Mouse (Mus musculus) cortical plate, adult 2 months (tissue): ENCODE data around the gene Klhl7.

Source experiments
- CTCF ChIP-seq: fragments of 200-500 bp; IDR thresholded peaks from 2 replicates; pipeline ENCODE4 v1.5.1; 2011; ENCODE audit warnings: mild to moderate bottlenecking, control low read depth, low read length; ENCODE audit not compliant: insufficient read depth; ENCODE audit errors: extremely low read depth
- POLR2A ChIP-seq: fragments of 200-500 bp; IDR thresholded peaks from 2 replicates; pipeline ENCODE4 v1.6.1; 2011; ENCODE audit warnings: mild to moderate bottlenecking, low read length, control low read depth; ENCODE audit not compliant: insufficient read depth; ENCODE audit errors: extremely low read depth

DNA sequence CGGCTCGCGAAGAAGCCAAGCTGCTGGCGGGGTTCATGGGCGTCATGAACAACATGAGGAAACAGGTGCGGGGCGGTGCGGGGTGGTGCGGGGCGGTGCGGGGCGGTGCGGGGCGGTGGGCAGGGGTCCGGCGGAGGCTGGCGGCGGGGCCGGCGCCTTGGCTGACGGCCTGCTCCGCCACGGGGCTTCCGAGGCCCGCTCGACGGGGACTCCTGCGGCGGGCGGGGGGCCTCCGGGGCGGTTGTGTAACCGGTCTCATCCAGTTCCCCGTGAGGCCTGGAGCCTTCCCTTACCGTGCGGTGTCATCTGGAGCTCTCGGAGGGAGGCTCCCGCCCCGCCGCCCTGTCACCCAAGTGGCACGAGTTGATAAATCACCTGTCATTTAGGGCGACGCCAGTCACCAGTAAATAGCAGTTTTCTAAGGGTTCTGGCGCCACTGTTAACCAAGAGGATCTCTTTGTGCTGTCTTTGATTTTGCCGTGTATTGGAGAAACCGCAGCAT is 456 bp downstream of the Klhl7 start:
- TF ChIP-seq CTCF (no peak), POLR2A (no peak)
